Mouse (Mus musculus) mouse embryonic stem cell (cell line): ENCODE data around the gene Pdhx.

Experiments used
- in situ Hi-C, 2 experiments: fragments of 300-500 bp; cut with MboI; formaldehyde crosslinking; loops; 1 replicate in 1 of 2; 3 replicates in 1 of 2; pipeline ENCODE4 v1.14.3; 2019 to 2020; ENCODE audit warnings: low sequenced_read_pairs in 2 of 2, low pct_unique_long_range_greater_than_20kb in 1 of 2, mixed read lengths in 1 of 2; ENCODE audit not compliant: unreplicated experiment in 1 of 2

The Pdhx gene

GRCm38 (mm10) chr2:103004599-103004998 lies 68.7 kb downstream of the Pdhx start:
- in situ Hi-C loops = loop anchor here in 1 of 2 experiments (10.0 kb wide), 1 partner anchor 200 kb away; no protein-coding TSS in a partner anchor

DNA sequence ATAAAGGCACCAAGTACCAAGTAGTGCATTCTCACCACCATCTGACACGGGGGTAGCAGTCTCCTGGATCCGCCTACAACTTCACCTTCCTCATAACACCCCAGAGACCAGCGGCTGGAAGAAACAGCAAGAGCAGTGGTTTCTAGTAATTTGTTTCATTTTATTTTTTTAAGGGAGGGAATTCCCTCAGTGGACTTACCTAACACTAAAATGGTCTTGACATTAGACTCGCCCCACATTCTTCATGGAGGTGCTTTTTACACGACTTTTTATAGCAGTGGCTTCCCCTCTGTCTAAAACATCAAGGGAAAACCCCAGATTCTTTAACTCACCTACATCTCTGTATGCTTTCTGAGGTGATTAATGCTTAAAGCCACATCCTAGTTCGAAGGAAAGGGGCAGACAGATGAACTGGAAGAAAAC lies 74.1 kb downstream of the Pdhx start:
- in situ Hi-C loops = no loop called here

DNA sequence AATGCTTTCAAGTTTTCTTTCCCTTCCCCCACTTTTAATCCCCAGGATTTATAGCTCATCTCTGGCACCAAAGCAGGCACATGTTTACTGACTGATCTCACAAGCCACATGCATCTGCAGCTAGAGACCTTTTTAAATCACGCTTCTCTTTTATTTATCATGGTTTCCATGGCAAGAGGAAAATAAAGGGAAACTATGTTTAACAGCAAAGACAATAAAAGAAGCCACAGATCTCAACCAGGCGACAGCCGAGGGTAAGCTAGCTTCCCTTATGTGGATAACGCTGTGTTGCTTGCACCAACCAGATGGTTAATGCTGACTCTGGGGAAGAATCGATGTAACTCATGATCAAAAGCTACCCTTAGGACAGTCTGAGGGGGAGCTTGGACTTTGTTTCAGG lies 75.0 kb downstream of the Pdhx start:
- in situ Hi-C loops = no loop called here

GRCm38 (mm10) chr2:102997874-102998273 lies 75.4 kb downstream of the Pdhx start:
- in situ Hi-C loops = no loop called here

GRCm38 (mm10) chr2:102993841-102994607 lies 79.3 kb downstream of the Pdhx start:
- in situ Hi-C loops = no loop called here

GRCm38 (mm10) chr2:102992405-102992804 lies 80.9 kb downstream of the Pdhx start:
- in situ Hi-C loops = no loop called here

GRCm38 (mm10) chr2:102990301-102990702 lies 83.0 kb downstream of the Pdhx start:
- in situ Hi-C loops = no loop called here

GRCm38 (mm10) chr2:102989446-102989845 lies 83.9 kb downstream of the Pdhx start:
- in situ Hi-C loops = no loop called here

GRCm38 (mm10) chr2:102987708-102988010 lies 85.7 kb downstream of the Pdhx start:
- in situ Hi-C loops = no loop called here

- in situ Hi-C loops = no loop called here
Measured at GRCm38 (mm10) chr2:102986964-102987707, 86.2 kb downstream of the Pdhx start.

DNA sequence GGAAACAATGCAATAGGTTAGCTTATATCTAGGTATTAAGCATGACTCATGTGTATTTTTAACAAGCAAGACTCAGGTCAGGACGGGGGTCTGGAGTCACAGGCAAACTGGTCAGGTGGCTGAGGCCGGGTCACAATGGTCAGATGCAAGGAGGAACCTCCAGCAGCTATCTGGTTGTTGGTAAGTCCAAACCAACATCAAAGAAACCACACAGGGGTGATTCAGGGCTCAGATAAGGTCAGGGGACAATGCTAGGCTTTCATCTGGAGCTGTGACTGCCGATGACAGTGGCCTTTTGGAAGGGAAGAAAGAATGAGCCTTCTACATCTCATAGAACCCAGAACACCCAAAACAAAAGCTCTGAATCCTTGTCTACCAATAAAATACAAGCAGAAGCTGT lies 86.9 kb downstream of the Pdhx start:
- in situ Hi-C loops = no loop called here

DNA sequence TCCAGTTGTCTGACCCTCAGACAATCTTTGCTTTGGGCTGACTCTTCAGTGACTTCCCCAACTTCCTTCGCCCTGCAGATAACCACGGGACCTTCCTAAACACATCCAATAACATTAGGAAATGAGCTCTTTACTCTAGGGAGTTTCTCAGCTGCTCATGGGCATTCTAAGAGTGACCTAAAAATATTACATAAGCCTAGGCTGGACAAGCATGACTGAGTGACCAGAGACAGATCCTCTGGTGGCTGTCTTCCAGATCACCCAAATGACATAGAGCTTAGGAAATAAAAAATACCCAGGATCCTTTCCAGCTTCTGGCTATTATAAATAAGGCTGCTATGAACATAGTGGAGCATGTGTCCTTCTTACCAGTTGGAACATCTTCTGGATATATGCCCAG lies 90.5 kb downstream of the Pdhx start:
- in situ Hi-C loops = no loop called here

- in situ Hi-C loops = no loop called here
Measured at GRCm38 (mm10) chr2:102981446-102982314, 91.6 kb downstream of the Pdhx start.

DNA sequence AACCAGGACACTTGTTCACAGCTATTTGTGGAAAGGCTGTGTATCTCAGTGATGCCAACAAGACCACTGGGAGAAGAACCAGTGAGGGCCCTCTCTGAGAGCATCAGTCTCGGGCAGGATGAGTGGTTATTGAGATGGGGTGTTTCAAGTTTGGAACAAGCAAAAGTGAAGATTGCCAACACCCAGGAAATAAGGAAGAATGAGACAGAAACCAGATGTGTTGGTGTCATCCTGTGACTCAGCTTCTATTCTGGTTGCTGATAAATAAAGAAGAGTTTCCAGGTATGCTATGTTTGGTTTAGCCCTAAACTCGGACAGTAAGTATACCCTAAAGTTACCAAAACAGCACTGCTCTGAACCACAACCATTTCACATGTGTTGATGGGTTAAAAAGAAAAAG lies 92.4 kb downstream of the Pdhx start:
- in situ Hi-C loops = no loop called here

DNA sequence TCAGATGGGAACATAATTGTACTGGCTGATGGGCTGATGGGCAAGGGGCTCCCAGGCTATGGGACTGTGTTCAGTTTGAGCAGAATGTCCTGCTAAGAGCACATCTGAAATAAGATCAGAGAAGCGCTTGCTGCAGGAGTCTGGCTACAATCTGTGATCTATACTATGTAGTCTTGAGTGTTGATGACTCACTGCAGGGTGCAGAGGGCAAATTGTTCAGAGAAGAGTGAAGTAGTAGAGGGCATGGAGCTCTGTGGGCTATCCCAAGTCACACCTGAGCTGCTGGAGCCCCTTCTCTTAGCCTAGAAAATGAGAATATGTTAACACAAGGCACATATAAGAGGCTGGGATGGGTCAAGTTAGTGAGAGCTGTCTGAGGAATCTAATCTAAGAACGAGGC lies 93.8 kb downstream of the Pdhx start:
- in situ Hi-C loops = no loop called here

- in situ Hi-C loops = no loop called here
Measured at GRCm38 (mm10) chr2:102979112-102979511, 94.2 kb downstream of the Pdhx start.

GRCm38 (mm10) chr2:102975358-102975945 lies 97.9 kb downstream of the Pdhx start:
- in situ Hi-C loops = no loop called here

- in situ Hi-C loops = no loop called here
Measured at GRCm38 (mm10) chr2:102973115-102973514, 100.2 kb downstream of the Pdhx start.

- in situ Hi-C loops = no loop called here
Measured at GRCm38 (mm10) chr2:102972575-102972974, 100.7 kb downstream of the Pdhx start.
